Comparison of ENCODE assay signal across 9 mouse cellular contexts in the genomic region with DNA sequence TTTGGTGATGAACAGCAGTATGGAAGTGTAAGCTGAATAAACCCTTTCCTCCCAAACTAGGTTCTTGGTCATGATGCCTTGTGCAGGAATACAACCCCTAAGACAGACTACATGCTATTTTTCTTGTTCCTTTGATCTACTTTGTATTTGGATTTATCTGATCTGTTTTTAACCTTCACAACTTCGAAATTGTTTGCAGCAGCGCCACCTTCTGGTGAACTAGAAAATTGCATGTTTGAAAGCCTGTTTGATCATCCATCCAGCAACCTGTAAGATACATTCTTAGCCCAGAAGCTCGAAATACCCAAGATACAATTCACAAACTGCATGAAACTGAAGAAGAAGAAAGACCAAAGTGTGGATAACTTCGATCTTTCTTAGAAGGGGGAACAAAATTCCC. TPM values are rescaled to one million over a fixed set of nuclear protein-coding genes. Genes with fewer than 3 reads are reported as not detected.
DNase-seq lines count a peak whose midpoint lies in the region; ATAC-seq and TF ChIP-seq lines count a peak whose summit lies in the region.
"Had no signal": no experiment of that assay in that cellular context is flagged by ENCODE, and none has a peak within 500 bp of the region (broad histone marks: within the 10 kb centered on the region; RNA-seq: fewer than 3 reads in every experiment).

No protein-coding gene starts in this region.

- DNase-seq in cerebellum, adult 11 months, result peak; percentile 16
- no peak for DNase-seq in cerebellum, adult 11-12 months
- DNase-seq in midbrain, embryonic 11.5 days (ENCODE audit: low spot score, missing footprints), result peak; percentile 94
- peak; percentile 42 for DNase-seq in c-Kit-positive CD71-negative TER-119-negative erythroid progenitor cells, embryonic 14.5 days (ENCODE audit: low read depth)
- DNase-seq in heart, postnatal 4 days, result peak; percentile 46
- peak; percentile 17 for DNase-seq in limb, embryonic 14.5 days (ENCODE audit: low spot score)
- DNase-seq in spleen, postnatal 4 days (ENCODE audit: low spot score in 2 of 2), result peak; percentile 14 to 71

- WGBS in midbrain, embryonic 11.5 days, result 18% methylated on average over 4 of the region's 4 CpGs
- 15% methylated on average over 4 of the region's 4 CpGs for WGBS in midbrain, embryonic 15.5 days
- 13% methylated on average over 4 of the region's 4 CpGs for WGBS in limb, embryonic 14.5 days

- no peaks in the 10 kb centered on the region for H3K36me3 ChIP-seq in midbrain, embryonic 11.5 days (ENCODE audit: control insufficient read depth, insufficient read depth, low read length)
- H3K36me3 ChIP-seq in midbrain, embryonic 15.5 days (replicated peaks), result no peaks in the 10 kb centered on the region
- no peaks in the 10 kb centered on the region for H3K36me3 ChIP-seq in limb, embryonic 14.5 days (ENCODE audit: control insufficient read depth, insufficient read depth, low read length)

- no peak for TF ChIP-seq POLR2A in limb, embryonic 14.5 days (IDR thresholded peaks at IDR 0.05; ENCODE audit: borderline replicate concordance, extremely low read depth, insufficient read depth, insufficient read length)

- H3K4me3 ChIP-seq in midbrain, embryonic 11.5 days (ENCODE audit: low read depth, low read length), result no peak overlapping the region
- no peak overlapping the region for H3K4me3 ChIP-seq in midbrain, embryonic 15.5 days
- H3K4me3 ChIP-seq in limb, embryonic 14.5 days (replicated peaks; ENCODE audit: low read length), result no peak overlapping the region
- H3K4me3 ChIP-seq: myocyte had no signal

- no peak overlapping the region for H3K4me2 ChIP-seq in midbrain, embryonic 11.5 days
- H3K4me2 ChIP-seq in midbrain, embryonic 15.5 days, result no peak overlapping the region
- no peak overlapping the region for H3K4me2 ChIP-seq in limb, embryonic 14.5 days (replicated peaks; ENCODE audit: low read depth, low read length, severe bottlenecking)

- H3K4me1 ChIP-seq in midbrain, embryonic 11.5 days (ENCODE audit: control insufficient read depth, insufficient read depth, low read length), result no peaks in the 10 kb centered on the region
- no peaks in the 10 kb centered on the region for H3K4me1 ChIP-seq in midbrain, embryonic 15.5 days
- H3K4me1 ChIP-seq in limb, embryonic 14.5 days (ENCODE audit: control insufficient read depth, insufficient read depth, low read length), result no peaks in the 10 kb centered on the region

- H3K9me3 ChIP-seq in midbrain, embryonic 11.5 days (ENCODE audit: control insufficient read depth, low read length), result no peaks in the 10 kb centered on the region
- no peaks in the 10 kb centered on the region for H3K9me3 ChIP-seq in midbrain, embryonic 15.5 days
- H3K9me3 ChIP-seq in limb, embryonic 14.5 days (ENCODE audit: control insufficient read depth, low read length), result no peaks in the 10 kb centered on the region

- ATAC-seq in midbrain, embryonic 11.5 days (ENCODE audit: low FRiP score), result no peak
- no peak for ATAC-seq in midbrain, embryonic 15.5 days (replicated peaks)
- no peak for ATAC-seq in limb, embryonic 14.5 days (ENCODE audit: low FRiP score, low read depth)

- H3K27me3 ChIP-seq in midbrain, embryonic 11.5 days (ENCODE audit: control insufficient read depth, insufficient read depth, low read length), result no peaks in the 10 kb centered on the region
- no peaks in the 10 kb centered on the region for H3K27me3 ChIP-seq in midbrain, embryonic 15.5 days (replicated peaks)
- H3K27me3 ChIP-seq in limb, embryonic 14.5 days (ENCODE audit: control insufficient read depth, insufficient read depth, low read length), result no peaks in the 10 kb centered on the region

- no peak overlapping the region for H3K27ac ChIP-seq in midbrain, embryonic 11.5 days (ENCODE audit: low read depth, low read length)
- H3K27ac ChIP-seq in midbrain, embryonic 15.5 days, result no peak overlapping the region
- no peak overlapping the region for H3K27ac ChIP-seq in limb, embryonic 14.5 days (replicated peaks; ENCODE audit: low read depth, low read length)

- H3K9ac ChIP-seq in midbrain, embryonic 11.5 days (ENCODE audit: low read length), result no peak overlapping the region
- no peak overlapping the region for H3K9ac ChIP-seq in midbrain, embryonic 15.5 days
- H3K9ac ChIP-seq in limb, embryonic 14.5 days (ENCODE audit: low read depth, low read length, severe bottlenecking), result no peak overlapping the region

RNA-seq across cellular contexts. Expression of gene Gpr50, which starts 35.2 kb away (rescaled TPM):
- 3.1 and 3.4 TPM in 2 replicates for polyA plus RNA-seq in midbrain, embryonic 11.5 days (2014; fragmentation: Nextera tagmentation; extraction: Ambion mirVana)
- 2.6 and 3.5 TPM in 2 replicates for polyA plus RNA-seq in midbrain, embryonic 15.5 days (2015; fragmentation: Nextera tagmentation; extraction: Ambion mirVana)
- total RNA-seq in heart, postnatal 4 days (2021), result under 1 TPM in 1 of 2 experiments, not detected in 1; 0.38 TPM
- 3.4 and 3.8 TPM in 2 replicates for polyA plus RNA-seq in limb, embryonic 14.5 days (2012; rRNA removed)
- polyA plus RNA-seq in limb, embryonic 14.5 days (2014; fragmentation: Nextera tagmentation; extraction: Ambion mirVana), result 2.0 and 3.3 TPM in 2 replicates
- polyA plus RNA-seq: myocyte had no signal
